Mouse (Mus musculus) brain, embryonic 14.5 days (tissue): Measurements from ENCODE around the gene Odf3b.

Experiments
- CTCF ChIP-seq: fragments of 200-500 bp; IDR thresholded peaks from 2 replicates; pipeline ENCODE4 v1.5.1; 2012; ENCODE audit warnings: inconsistent platforms, mild to moderate bottlenecking, moderate library complexity, borderline replicate concordance; ENCODE audit not compliant: insufficient read depth, insufficient read length; ENCODE audit errors: extremely low read depth
- POLR2A ChIP-seq: fragments of 200-500 bp; IDR thresholded peaks from 2 replicates; pipeline ENCODE4 v1.6.1; 2012; ENCODE audit warnings: mild to moderate bottlenecking, inconsistent platforms, borderline replicate concordance; ENCODE audit not compliant: poor library complexity, insufficient read depth, insufficient read length, severe bottlenecking; ENCODE audit errors: extremely low read depth

DNA sequence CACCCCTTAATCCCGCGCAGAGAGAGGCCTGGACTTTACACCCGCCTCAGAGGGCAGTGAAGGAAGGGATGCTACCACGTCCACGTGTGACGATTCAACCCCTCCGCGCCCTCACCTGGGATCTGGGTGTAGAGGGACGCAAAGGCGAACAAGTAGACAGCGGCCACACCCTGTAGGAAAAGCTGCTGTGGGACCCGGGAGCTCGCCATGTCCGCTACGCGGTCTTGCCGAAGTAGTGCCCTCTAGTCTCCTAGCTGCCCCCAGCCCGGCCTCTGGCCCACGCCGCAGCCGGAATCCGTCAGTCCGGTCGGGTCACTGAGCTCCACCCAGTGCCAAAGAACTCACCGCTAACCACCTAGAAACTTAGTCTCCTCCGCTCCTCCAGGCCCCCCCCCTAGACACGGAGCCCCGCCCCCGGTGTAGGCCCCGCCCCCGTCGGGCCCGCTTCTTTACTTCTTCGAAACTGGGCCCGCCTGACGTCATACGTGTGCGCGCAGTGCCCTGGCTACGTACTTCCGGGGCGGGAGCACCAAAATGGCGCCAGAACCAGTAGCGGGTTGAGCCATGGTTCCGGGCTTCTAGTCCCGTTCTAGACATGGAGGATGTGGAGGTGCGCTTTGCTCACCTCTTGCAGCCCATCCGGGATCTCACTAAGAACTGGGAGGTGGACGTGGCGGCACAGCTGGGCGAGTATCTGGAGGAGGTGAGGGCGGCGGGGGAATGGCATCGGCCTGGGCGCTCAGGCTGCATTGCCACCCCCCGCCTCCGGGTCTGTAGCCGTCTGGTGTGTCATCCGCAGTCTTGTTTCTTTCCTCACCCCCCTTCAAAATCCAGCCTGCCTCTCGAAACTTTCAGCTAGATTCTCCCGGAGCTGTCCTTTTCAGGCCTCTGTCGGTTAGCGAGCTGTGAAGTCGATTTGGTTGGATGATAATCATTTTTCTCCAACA, 23.6 kb downstream of the Odf3b start, which contains the start of the genes Lmf2 and Ncaph2:
- TF ChIP-seq CTCF: no peak
- TF ChIP-seq POLR2A: no peak; the same call in 1 of the 2 replicates
